Mouse (Mus musculus) lung, postnatal 14 days (tissue): ENCODE results near the gene Slc22a4.
A peak's percentile ranks its signal among the peaks of the same experiment; 100 is the strongest.
"Not testable (repeated sequence)": the region's sequence is repeated elsewhere in the genome, so short reads cannot be mapped to it uniquely, and the experiment has no call there.

ENCODE experiments used
- DNase-seq: peaks from one replicate; pipeline ENCODE4 v3.0.0; 2021

The Slc22a4 gene

GRCm38 (mm10) chr11:54002761-54003717, 24.9 kb downstream of the Slc22a4 start:
- DNase-seq, result peak; percentile 73

GRCm38 (mm10) chr11:54002147-54002760, 25.6 kb downstream of the Slc22a4 start:
- peak; percentile 72 for DNase-seq

GRCm38 (mm10) chr11:53997661-53998060, 30.2 kb downstream of the Slc22a4 start:
- no peak for DNase-seq

- no peak for DNase-seq
Observed at GRCm38 (mm10) chr11:53992264-53992663, 35.6 kb downstream of the Slc22a4 start.

- DNase-seq, result no peak
Observed at GRCm38 (mm10) chr11:53989232-53989631, 38.7 kb downstream of the Slc22a4 start.

GRCm38 (mm10) chr11:53988081-53988480, 39.8 kb downstream of the Slc22a4 start:
- no peak for DNase-seq

- DNase-seq, result no peak
Observed at GRCm38 (mm10) chr11:53981396-53981795, 46.5 kb downstream of the Slc22a4 start.

- peak; percentile 78 for DNase-seq
Observed at GRCm38 (mm10) chr11:53979788-53980621, 47.9 kb downstream of the Slc22a4 start, which contains the start of gene Slc22a21. Slc22a21 (minus strand) TSS chr11:53980332.

- DNase-seq, result not testable (repeated sequence)
Observed at GRCm38 (mm10) chr11:53979456-53979787, 48.5 kb downstream of the Slc22a4 start.

GRCm38 (mm10) chr11:53977672-53978071, 50.2 kb downstream of the Slc22a4 start:
- no peak for DNase-seq

- no peak for DNase-seq
Observed at GRCm38 (mm10) chr11:53975559-53975958, 52.3 kb downstream of the Slc22a4 start.

GRCm38 (mm10) chr11:53958984-53959383, 68.9 kb downstream of the Slc22a4 start:
- no peak for DNase-seq

GRCm38 (mm10) chr11:53958176-53958575, 69.7 kb downstream of the Slc22a4 start:
- peak; percentile 37 for DNase-seq

GRCm38 (mm10) chr11:53956636-53957035, 71.3 kb downstream of the Slc22a4 start:
- DNase-seq, result no peak

GRCm38 (mm10) chr11:53954653-53955052, 73.2 kb downstream of the Slc22a4 start:
- no peak for DNase-seq

GRCm38 (mm10) chr11:53950133-53950532, 77.8 kb downstream of the Slc22a4 start:
- not testable (repeated sequence) for DNase-seq
